Mouse (Mus musculus) heart, postnatal 0 days (tissue): ENCODE measurements at regions not wholly inside any gene's neighbourhood (a gene's known extent, or its start where the extent isn't known, plus 50 kb on each side); places are given as distances from the start of the nearest gene placed in this dataset.

Experiments
- CTCF ChIP-seq: IDR thresholded peaks from 2 replicates; pipeline ENCODE4 v1.5.1; 2016; ENCODE audit warnings: antibody characterized with exemption, control low read depth, low read depth
- EP300 ChIP-seq: IDR thresholded peaks from 2 replicates; pipeline ENCODE4 v1.6.1; 2016; ENCODE audit warnings: antibody characterized with exemption, low read depth

- TF ChIP-seq CTCF = no peak
- TF ChIP-seq EP300 = no peak
Measured at GRCm38 (mm10) chr3:102266136-102266535, 61.6 kb upstream of the Vangl1 start.
